Mouse (Mus musculus) thymus, adult 2 months (tissue): Measurements from ENCODE around the gene Gm20388. TPM values are rescaled to one million over a fixed set of nuclear protein-coding genes. Genes with fewer than 3 reads are reported as not detected.

Experiments used
- DNase-seq: peaks from one replicate; pipeline ENCODE4 v3.0.0; 2021
- H3K27ac ChIP-seq: fragments of 200-500 bp; 2 replicates; pipeline ENCODE4 v1.5.1; 2012; ENCODE audit warnings: low read length, control low read depth; ENCODE audit not compliant: control insufficient read depth, insufficient read depth
- H3K27me3 ChIP-seq: fragments of 200-500 bp; 2 replicates; pipeline ENCODE4 v1.6.1; 2012; ENCODE audit warnings: mild to moderate bottlenecking, low read length, moderate library complexity, mixed read lengths; ENCODE audit not compliant: control insufficient read depth, insufficient read depth
- H3K36me3 ChIP-seq: fragments of 200-500 bp; 2 replicates; pipeline ENCODE4 v1.6.1; 2012; ENCODE audit warnings: mild to moderate bottlenecking, low read length, moderate library complexity; ENCODE audit not compliant: control insufficient read depth, insufficient read depth
- H3K4me1 ChIP-seq: fragments of 200-500 bp; replicated peaks from 2 replicates; pipeline ENCODE4 v1.6.1; 2012; ENCODE audit warnings: low read length; ENCODE audit not compliant: control insufficient read depth, insufficient read depth
- H3K4me3 ChIP-seq: fragments of 200-500 bp; 2 replicates; pipeline ENCODE4 v1.5.1; 2012; ENCODE audit warnings: mild to moderate bottlenecking, low read length, control low read depth, moderate library complexity; ENCODE audit not compliant: control insufficient read depth, insufficient read depth
- CTCF ChIP-seq: fragments of 200-500 bp; IDR thresholded peaks from 2 replicates; pipeline ENCODE4 v1.5.1; 2012; ENCODE audit warnings: mild to moderate bottlenecking, control low read depth, low read length, moderate library complexity, borderline replicate concordance; ENCODE audit not compliant: control insufficient read depth, poor library complexity, insufficient read depth; ENCODE audit errors: extremely low read depth
- POLR2A ChIP-seq: fragments of 200-500 bp; IDR thresholded peaks from 2 replicates; pipeline ENCODE4 v1.6.1; 2012; ENCODE audit warnings: mild to moderate bottlenecking, low read length, control low read depth, moderate library complexity; ENCODE audit not compliant: control insufficient read depth, poor library complexity, insufficient read depth; ENCODE audit errors: extremely low read depth
- WGBS: fragments of 180-500 bp; shearing (Covaris S2); methylation state at CpG from one replicate; pipeline ENCODE4 v1.1.7; 2018; 5-methylcytosine and 5-hydroxymethylcytosine counted together
- polyA plus RNA-seq: library from polyadenylated mRNA; depleted of rRNA; stranded (reverse); fragments of >200 nt; gene quantifications from 2 replicates; pipeline ENCODE4 v1.2.3, GENCODE M21; 2012

The Gm20388 gene
- polyA plus RNA-seq, 1 experiment: 103 TPM

DNA sequence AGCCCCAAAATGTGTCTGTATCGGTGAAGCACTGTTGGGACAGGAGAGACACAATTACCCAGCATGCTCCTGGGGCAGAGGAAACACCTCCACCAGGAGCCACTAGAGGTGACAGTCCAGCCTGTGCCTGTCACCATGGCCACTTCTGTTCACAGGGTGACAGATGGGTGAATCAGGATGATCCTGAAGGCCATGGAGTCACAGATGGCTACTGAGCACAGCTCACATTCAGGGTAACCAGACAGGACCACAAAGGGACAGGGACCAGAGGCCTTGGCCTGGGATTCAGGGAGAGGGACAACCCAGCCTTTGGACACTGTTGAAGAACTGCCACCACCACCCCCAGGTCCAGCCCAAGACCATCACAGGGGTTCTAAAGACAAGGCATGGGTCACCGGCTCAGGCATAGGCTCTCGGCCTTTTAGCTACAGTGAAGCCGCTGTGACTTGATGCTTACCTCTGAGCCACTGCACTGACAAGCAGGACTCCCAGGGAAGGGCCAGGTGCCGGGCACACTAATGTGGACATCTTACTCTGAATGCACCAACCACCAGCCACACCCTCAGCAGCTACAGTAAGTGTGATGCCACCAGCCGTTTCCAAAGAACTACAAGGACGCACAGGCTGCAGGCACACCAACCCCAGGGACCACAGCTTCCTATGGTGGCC, 1649.9 kb downstream of the Gm20388 start:
- Histone ChIP-seq H3K27ac (no peak overlapping the region), H3K4me3 (no peak overlapping the region), H3K27me3 (no peaks in the 10 kb centered on the region), H3K36me3 (no peaks in the 10 kb centered on the region; the same call in 1 of the 2 replicates), H3K4me1 (no peaks in the 10 kb centered on the region)
- TF ChIP-seq POLR2A (no peak), CTCF (no peak)
- no peak for DNase-seq
- WGBS: 93% methylated on average over 7 of the region's 7 CpGs

DNA sequence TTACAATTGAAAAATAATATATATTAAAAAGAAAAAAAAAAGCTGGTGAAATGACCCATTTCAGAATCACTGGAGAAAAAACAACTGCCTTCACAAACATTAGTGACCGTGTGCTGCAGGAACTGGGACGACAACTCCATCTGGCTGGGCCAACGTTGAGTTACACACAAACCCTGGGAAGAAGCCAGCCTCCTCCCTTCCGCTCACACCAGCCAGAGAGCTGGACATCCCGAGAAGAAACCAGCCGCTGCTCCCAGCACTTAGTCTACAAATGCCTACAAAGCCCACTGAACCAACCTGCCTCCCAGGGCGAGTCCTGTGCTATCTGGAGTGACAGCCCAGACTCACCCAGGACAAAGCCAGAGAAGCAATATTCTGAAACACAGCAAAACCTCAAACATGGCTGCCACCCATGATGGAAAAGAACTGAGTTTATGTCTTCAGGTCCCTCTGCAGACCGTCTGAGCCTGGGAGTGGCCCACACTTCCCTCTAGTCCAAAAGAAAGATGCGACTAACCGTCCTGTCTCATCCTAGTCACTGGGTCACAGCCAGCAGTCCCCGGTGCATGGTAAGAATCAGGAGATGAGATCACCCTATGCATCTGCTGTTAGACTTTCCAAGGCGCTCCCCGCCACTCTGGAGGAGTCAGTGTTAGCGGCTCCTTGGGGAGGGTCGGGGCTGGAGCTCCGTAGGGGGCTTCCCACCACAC, 1651.2 kb downstream of the Gm20388 start:
- Histone ChIP-seq H3K4me3 (no peak overlapping the region), H3K4me1 (no peaks in the 10 kb centered on the region), H3K27ac (no peak overlapping the region), H3K27me3 (no peaks in the 10 kb centered on the region), H3K36me3 (no peaks in the 10 kb centered on the region; the same call in 1 of the 2 replicates)
- DNase-seq: no peak
- WGBS: 94% methylated on average over 16 of the region's 16 CpGs
- TF ChIP-seq POLR2A (no peak), CTCF (no peak)

DNA sequence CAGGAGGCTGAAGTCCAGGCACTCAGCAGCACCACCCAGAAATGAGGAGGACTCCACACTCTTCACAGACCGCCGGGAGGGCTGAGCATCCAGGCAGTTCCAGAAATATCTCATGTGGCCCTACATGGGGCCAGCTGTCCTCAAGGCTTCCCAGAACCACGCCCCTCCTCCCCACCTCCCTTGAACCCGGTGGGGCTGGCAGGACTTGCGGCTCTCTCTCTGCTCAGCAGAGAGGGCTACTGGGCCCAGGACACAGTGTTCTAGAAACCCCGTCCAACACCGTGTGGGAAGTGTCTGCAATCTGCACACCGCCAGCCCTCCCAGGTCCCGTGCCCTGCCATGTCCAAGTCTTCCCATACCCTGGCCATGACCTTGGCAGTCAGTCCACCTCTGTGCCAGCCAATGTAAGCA, 1652.3 kb downstream of the Gm20388 start:
- Histone ChIP-seq H3K36me3 (no peaks in the 10 kb centered on the region; the same call in 1 of the 2 replicates), H3K27me3 (no peaks in the 10 kb centered on the region), H3K27ac (no peak overlapping the region), H3K4me3 (no peak overlapping the region), H3K4me1 (no peaks in the 10 kb centered on the region)
- DNase-seq: no peak
- TF ChIP-seq POLR2A (no peak), CTCF (no peak)
- WGBS: 97% methylated on average over 9 of the region's 9 CpGs

DNA sequence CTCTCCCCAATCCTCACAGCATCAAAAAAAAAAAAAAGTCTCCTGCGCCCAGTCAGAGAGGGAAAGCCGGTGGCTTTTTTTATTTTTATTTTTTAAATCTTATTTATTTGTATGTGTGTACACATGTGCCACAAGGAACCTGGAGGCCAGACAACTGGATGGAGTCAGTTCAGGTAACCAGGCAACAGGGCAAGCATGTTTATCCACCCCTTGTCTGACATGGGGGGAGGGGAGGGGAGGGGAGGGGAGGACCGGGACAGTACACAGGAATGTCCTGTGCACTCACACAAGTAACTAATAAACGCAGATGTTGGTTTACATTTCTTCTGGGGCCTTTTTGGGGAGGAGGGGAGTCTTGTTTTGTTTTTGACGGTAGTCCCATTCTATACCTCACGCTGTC, 1653.1 kb downstream of the Gm20388 start:
- WGBS: 95% methylated on average over 6 of the region's 6 CpGs
- H3K4me1 ChIP-seq: no peaks in the 10 kb centered on the region
- DNase-seq: no peak
- H3K4me3 ChIP-seq: no peak overlapping the region
- H3K36me3 ChIP-seq: no peaks in the 10 kb centered on the region; the same call in 1 of the 2 replicates
- H3K27ac ChIP-seq: no peak overlapping the region
- H3K27me3 ChIP-seq: no peaks in the 10 kb centered on the region
- TF ChIP-seq POLR2A: no peak
- TF ChIP-seq CTCF: no peak

DNA sequence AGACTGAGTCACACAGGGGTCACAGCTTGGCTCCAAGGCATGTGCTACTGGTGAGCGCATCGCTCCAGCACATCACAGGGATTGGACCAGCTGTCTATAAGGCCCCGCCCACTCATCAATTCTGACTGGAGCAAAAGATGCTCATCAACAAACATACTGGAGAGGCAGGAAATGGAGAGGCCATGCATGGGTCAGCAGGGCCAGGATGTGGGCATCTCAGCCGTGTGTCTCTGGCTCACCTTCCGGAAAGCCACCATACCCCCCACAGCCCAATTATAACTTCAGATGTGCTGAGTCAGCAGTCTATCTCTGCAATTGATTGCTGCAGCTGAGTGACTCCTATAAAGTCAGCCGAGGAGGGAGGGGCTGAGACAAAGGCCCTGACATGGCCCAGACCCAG, 1657.7 kb downstream of the Gm20388 start:
- Histone ChIP-seq H3K27ac (no peak overlapping the region), H3K36me3 (no peaks in the 10 kb centered on the region), H3K4me3 (no peak overlapping the region), H3K4me1 (no peaks in the 10 kb centered on the region; the same call in 1 of the 2 replicates), H3K27me3 (no peaks in the 10 kb centered on the region)
- no peak for DNase-seq
- 87% methylated on average over 6 of the region's 6 CpGs for WGBS
- TF ChIP-seq CTCF: no peak
- TF ChIP-seq POLR2A: no peak

DNA sequence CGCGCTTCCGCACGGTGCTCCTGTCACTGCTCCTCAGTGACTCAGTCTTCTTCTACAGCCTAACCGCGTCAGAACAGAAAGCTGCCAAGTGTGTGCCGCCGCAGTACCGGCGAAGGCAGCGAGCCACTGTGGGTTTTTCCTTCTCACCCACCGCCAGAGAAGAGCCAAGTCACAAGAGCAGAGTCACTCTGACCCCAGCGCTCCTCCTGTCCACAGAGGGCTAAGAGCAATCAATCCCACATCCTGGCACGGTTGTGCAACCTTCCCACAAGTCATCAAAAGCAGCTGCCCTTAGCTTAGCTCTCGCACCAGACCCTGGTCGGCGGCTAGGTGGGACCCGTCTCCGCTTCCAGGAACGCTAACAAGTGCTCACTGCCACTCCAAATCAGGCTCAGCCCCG, 1659.7 kb downstream of the Gm20388 start:
- Histone ChIP-seq H3K4me1 (no peaks in the 10 kb centered on the region; the same call in 1 of the 2 replicates), H3K27me3 (no peaks in the 10 kb centered on the region), H3K4me3 (peak overlapping the region; percentile 31), H3K27ac (no peak overlapping the region), H3K36me3 (no peaks in the 10 kb centered on the region)
- WGBS: 47% methylated on average over 21 of the region's 21 CpGs
- TF ChIP-seq POLR2A (no peak), CTCF (no peak)
- no peak for DNase-seq

DNA sequence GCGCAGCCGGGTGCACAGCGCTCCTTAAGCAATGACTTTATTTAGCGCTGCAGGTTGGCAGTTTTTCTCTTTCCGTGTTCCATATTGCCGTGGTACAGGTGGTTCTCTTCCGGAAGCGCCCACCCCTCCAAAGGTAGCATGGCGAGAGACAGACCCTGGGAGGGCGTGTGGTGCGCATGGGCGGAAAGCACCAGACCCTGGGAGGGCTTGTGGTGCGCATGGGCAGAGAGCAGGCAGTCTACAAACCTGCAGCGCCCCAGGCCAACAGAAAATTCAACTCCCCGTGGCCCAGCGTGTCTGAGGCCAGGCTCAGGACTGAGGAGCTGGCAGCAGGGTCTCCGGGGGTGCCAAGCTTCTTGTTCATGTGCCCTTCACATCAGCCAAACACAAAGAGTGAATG, 1660.2 kb downstream of the Gm20388 start:
- no peak for DNase-seq
- no peak for TF ChIP-seq CTCF
- no peak for TF ChIP-seq POLR2A
- 84% methylated on average over 17 of the region's 17 CpGs for WGBS
- Histone ChIP-seq H3K27ac (no peak overlapping the region), H3K27me3 (no peaks in the 10 kb centered on the region), H3K4me3 (peak overlapping the region; percentile 31), H3K36me3 (no peaks in the 10 kb centered on the region), H3K4me1 (peaks cover 3% of the 10 kb centered on the region)
